Mouse (Mus musculus): ENCODE data around the gene 2610002M06Rik. TPM values are rescaled to one million over a fixed set of nuclear protein-coding genes. Genes with fewer than 3 reads are reported as not detected.

The 2610002M06Rik gene
- polyA plus RNA-seq, 1 experiment from 2014 or later: 14.1 TPM

DNA sequence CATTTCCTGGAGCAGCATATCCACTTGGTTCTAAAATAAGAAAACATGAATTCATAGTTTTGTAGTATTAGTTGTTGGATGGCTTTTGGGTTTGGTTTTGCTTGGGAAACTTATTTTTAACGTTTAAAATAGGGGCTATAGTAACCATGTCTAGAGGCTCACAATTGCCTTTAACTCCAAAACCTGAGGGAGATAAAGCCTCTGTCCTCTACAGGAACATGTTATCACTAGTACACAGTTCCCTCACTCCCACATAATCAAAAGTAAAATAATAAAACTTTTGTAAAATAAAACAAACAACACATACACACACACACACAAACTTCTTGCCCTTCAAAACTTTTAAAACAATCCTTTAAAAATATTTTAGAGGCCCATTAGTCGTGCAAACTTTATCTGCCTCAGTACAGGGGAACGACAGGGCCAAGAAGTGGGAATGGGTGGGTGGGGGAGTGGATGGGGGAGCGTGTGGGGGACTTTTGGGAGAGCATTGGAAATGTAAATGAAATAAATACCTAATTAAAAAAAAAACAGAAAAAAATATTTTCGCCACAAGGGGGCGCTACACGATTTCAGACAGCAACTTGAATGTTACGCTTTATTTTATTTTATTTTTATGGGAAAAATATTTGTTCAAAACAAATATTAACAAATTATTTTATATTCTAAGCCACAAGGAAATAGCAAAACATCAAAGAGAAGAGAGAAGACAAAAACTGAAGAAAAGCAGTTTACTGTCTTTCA, 25.2 kb downstream of the 2610002M06Rik start:
- no peak for DNase-seq (ENCODE audit: low spot score)
- H3K4me2 ChIP-seq (ENCODE audit: low read depth, low read length): no peak overlapping the region
- no peak for ATAC-seq (ENCODE audit: low read depth)
- no peaks in the 10 kb centered on the region for H3K9me3 ChIP-seq (ENCODE audit: control insufficient read depth, low read length)
- H3K4me1 ChIP-seq (ENCODE audit: control insufficient read depth, insufficient read depth, low read length): no peaks in the 10 kb centered on the region
- 29% methylated on average over 8 of the region's 8 CpGs for WGBS
- no peak overlapping the region for H3K27ac ChIP-seq (replicated peaks; ENCODE audit: low read depth, low read length)
- no peaks in the 10 kb centered on the region for H3K36me3 ChIP-seq (ENCODE audit: control insufficient read depth, insufficient read depth, low read length)
- H3K9ac ChIP-seq (ENCODE audit: low read depth, low read length): no peak overlapping the region
- no peaks in the 10 kb centered on the region for H3K27me3 ChIP-seq (replicated peaks; ENCODE audit: control insufficient read depth, insufficient read depth, low read length)
- H3K4me3 ChIP-seq (ENCODE audit: low read depth, low read length): no peak overlapping the region

DNA sequence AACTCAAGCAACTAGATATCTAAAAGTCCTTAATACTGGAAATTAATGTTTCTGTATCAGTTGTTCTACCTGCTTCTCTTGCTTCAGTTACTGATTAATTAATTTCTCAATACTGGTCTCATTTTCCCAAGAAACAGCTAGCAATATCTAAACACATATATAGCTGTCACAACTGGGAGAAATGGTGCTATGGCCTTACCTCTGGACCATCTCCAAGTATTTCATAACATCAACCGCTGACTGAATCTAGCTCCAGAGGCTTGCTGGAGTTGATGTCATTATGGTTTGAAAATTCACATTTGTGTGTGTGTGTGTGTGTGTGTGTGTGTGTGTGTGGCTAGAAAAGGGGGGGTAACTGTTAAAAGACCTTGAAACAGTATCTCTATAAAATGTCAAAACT, 26.0 kb downstream of the 2610002M06Rik start:
- Histone ChIP-seq H3K4me2 (ENCODE audit: low read depth, low read length) (no peak overlapping the region), H3K4me1 (ENCODE audit: control insufficient read depth, insufficient read depth, low read length) (no peaks in the 10 kb centered on the region), H3K36me3 (ENCODE audit: control insufficient read depth, insufficient read depth, low read length) (no peaks in the 10 kb centered on the region), H3K4me3 (ENCODE audit: low read depth, low read length) (no peak overlapping the region), H3K27ac (replicated peaks; ENCODE audit: low read depth, low read length) (no peak overlapping the region), H3K9me3 (ENCODE audit: control insufficient read depth, low read length) (no peaks in the 10 kb centered on the region), H3K9ac (ENCODE audit: low read depth, low read length) (no peak overlapping the region), H3K27me3 (replicated peaks; ENCODE audit: control insufficient read depth, insufficient read depth, low read length) (no peaks in the 10 kb centered on the region)
- no peak for DNase-seq (ENCODE audit: low spot score)
- no peak for ATAC-seq (ENCODE audit: low read depth)
- 87% methylated on average over 1 of the region's 1 CpGs for WGBS

DNA sequence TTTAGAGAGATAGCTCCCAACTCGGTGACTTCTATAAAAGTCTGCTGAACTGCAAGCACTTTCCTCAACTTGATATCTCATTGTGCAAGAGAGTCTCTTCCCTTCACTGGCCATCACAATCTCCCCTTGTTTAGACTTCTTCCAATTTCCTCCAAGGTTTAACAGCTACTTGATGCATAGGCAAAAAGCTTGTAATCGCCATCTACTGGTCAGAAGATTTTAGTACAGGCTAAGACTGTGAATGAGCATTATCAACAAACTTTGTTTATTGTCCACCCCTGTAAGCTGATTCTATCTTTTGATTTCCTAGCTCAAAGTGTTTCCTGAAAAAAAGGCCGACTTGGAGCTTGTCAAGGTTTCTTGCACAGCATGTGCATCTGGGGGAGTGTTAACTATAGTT, 48.2 kb downstream of the 2610002M06Rik start:
- H3K4me1 ChIP-seq (ENCODE audit: control insufficient read depth, insufficient read depth, low read length): no peaks in the 10 kb centered on the region
- no peak overlapping the region for H3K4me3 ChIP-seq (ENCODE audit: low read depth, low read length)
- peak; percentile 13 for DNase-seq (ENCODE audit: low spot score)
- no peak overlapping the region for H3K4me2 ChIP-seq (ENCODE audit: low read depth, low read length)
- WGBS: 23% methylated on average over 3 of the region's 3 CpGs
- no peak overlapping the region for H3K9ac ChIP-seq (ENCODE audit: low read depth, low read length)
- H3K27ac ChIP-seq (replicated peaks; ENCODE audit: low read depth, low read length): no peak overlapping the region
- no peaks in the 10 kb centered on the region for H3K9me3 ChIP-seq (ENCODE audit: control insufficient read depth, low read length)
- no peak for ATAC-seq (ENCODE audit: low read depth)
- H3K27me3 ChIP-seq (replicated peaks; ENCODE audit: control insufficient read depth, insufficient read depth, low read length): no peaks in the 10 kb centered on the region
- no peaks in the 10 kb centered on the region for H3K36me3 ChIP-seq (ENCODE audit: control insufficient read depth, insufficient read depth, low read length)

Other genes starting within 250 kb of the 2610002M06Rik start
- 2.6 and 5.3 TPM in 2 replicates for gene Tbx22, start 148.4 kb downstream of the 2610002M06Rik start, polyA plus RNA-seq (2014; fragmentation: Nextera tagmentation; extraction: Ambion mirVana)
- not detected in 2 replicates for gene Tent5d, start 23.7 kb downstream of the 2610002M06Rik start, polyA plus RNA-seq (2014; fragmentation: Nextera tagmentation; extraction: Ambion mirVana)
- gene Gm732, start 132.1 kb upstream of the 2610002M06Rik start, polyA plus RNA-seq (2014; fragmentation: Nextera tagmentation; extraction: Ambion mirVana): not detected in 2 replicates

Measured in embryonic facial prominence, embryonic 14.5 days (tissue).